Mouse (Mus musculus) neutrophil, adult 83 days (primary cell): ENCODE data around the gene Lce3d. TPM values are rescaled to one million over a fixed set of nuclear protein-coding genes. Genes with fewer than 3 reads are reported as not detected.

Experiments
- total RNA-seq, 2 experiments: library from RNA; stranded (reverse); gene quantifications; one replicate each; pipeline ENCODE4 v1.2.4; 2023

The Lce3d gene
- total RNA-seq, result not detected

DNA sequence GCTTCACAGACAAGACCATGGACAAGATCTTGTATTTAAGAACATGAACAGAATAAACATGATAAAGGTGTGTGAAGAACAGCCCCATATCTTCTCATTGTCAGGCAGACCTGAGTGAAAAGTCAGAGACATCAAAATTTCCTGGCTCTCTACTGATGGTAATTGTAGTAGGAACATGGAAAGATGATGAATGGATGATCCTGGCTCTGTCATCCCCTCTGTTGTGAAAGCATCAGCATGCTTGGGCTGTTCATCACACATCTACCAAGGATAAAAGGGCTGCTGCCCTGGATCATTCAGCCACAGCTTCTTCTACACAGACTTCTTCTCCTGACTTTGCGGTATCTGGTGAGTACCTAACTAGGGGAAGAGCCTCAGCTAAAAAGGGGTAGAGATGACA lies at the start of gene Lce3d:
Gene Lce3d (plus strand): TSS at position 301 of the 400 bp plus-strand sequence.

DNA sequence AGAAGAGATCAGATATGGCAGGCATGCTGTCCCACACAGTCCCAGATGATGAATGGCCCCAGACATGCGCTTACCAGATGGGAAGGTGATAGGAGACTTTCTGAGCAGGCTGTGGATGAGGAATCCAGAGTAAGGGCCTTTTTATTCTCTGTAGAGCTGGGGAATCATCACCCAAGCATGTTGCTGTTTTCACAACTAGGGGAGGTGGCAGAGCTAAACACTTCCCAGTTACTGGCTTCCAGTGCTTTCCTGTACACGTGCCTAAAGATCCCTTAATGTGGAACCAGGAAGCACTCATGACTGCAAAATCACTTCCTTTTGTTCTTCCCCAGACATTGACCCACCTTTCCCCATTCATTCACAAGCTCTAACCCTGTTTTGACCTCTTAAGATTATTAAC lies 31.1 kb upstream of the Lce3d start, which contains the start of gene Lce3a:
Gene Lce3a (minus strand): TSS at position 101 of the 400 bp plus-strand sequence.

DNA sequence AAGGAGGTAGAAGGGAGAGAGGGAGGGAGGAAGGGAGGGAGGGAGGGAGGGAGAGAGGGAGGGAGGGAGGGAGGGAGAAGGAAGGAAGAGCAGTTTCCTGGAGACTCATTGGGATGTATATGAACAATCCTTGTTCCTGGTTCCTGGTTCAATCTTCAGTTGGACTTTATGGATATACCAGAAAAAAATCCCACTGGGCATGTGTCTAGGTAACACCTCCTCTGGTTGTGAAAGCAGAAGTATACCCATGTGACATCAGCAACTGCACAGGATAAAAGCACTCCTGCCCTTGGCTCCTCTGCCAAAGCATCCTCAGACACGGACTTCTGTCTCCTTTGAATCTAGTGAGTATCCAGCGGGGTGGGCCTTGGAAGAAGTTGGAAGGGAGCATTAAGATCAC lies 24.5 kb upstream of the Lce3d start, which contains the start of gene Lce3b:
Gene Lce3b (plus strand): TSS at position 301 of the 400 bp plus-strand sequence.

DNA sequence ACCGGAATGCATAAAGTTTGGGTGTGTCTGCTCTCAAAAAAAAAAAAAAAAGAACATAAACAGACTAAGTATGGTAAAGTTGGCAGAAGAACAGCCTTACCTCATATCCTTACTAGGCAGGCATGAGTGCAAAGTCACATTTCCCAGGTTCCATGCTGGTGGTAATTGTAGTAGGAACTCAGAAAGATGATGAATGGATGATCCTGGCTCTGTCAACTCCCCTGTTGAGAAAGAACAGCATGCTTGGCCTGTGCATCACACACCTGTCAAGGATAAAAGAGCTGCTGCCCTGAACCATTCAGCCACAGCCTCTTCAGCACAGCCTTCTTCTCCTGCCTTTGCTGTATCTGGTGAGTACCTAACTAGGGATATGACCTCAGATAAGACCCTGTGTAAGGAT lies 13.0 kb upstream of the Lce3d start, which contains the start of gene Lce3c:
Gene Lce3c (plus strand): TSS at position 301 of the 400 bp plus-strand sequence.

DNA sequence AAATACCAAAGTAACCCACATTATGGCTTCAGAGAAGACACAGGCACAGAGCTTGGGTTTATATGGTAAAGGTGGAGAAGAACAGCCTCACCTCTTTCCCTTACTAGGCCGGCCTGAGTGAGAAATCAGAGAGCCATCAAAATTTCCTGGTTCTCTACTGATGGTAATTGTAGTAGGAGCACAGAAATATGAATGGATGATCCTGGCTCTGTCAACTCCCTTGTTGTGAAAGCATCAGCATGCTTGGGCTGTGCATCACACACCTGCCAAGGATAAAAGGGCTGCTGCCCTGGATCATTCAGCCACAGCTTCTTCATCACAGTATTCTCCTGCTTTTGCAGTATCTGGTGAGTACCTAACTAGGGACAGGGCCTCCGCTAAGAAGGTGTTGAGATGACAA lies 9.6 kb downstream of the Lce3d start, which contains the start of gene Lce3e:
Gene Lce3e (plus strand): TSS at position 301 of the 400 bp plus-strand sequence.

DNA sequence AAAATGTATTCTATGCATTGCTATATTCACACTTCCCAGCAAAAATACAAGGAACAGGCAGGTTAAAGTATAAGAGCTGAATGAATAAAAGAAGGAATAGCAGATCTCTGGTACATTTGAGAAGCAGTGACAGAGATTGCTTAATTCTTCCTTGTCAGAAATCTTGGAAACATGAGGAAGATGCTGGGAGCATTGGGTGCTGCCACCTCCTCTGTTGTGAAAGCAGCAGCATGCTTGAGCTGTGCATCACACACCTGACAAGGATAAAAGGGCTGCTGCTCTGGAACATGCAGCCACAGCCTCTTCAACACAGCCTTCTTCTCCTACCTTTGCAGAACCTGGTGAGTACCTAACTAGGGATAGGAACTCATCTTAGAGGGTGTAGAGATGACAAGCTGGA lies 34.7 kb downstream of the Lce3d start, which contains the start of gene Lce3f:
Gene Lce3f (plus strand): TSS at position 301 of the 400 bp plus-strand sequence.

Other genes with a start within 250 kb of the Lce3d start
- gene Lce1e, start 248.3 kb upstream of the Lce3d start, total RNA-seq, result not detected
- not detected for gene Lce1f, start 237.0 kb upstream of the Lce3d start, total RNA-seq
- not detected for gene Gm38119, start 218.3 kb upstream of the Lce3d start, total RNA-seq
- not detected for gene Lce1g, start 205.1 kb upstream of the Lce3d start, total RNA-seq
- gene Lce1h, start 192.3 kb upstream of the Lce3d start, total RNA-seq, result not detected
- not detected for gene Lce1i, start 178.5 kb upstream of the Lce3d start, total RNA-seq
- gene Lce1j, start 166.9 kb upstream of the Lce3d start, total RNA-seq, result not detected
- not detected for gene Lce1k, start 149.5 kb upstream of the Lce3d start, total RNA-seq
- gene Kprp, start 130.1 kb upstream of the Lce3d start, total RNA-seq, result not detected
- gene Lce1l, start 106.1 kb upstream of the Lce3d start, total RNA-seq, result not detected
- gene 2310050C09Rik, start 87.2 kb upstream of the Lce3d start, total RNA-seq, result not detected
- gene Lce3a, start 31.2 kb upstream of the Lce3d start, total RNA-seq, result not detected
- not detected for gene Lce3b, start 24.4 kb upstream of the Lce3d start, total RNA-seq
- gene Lce3c, start 12.9 kb upstream of the Lce3d start, total RNA-seq, result not detected
- gene Lce3e, start 9.7 kb downstream of the Lce3d start, total RNA-seq, result not detected
- not detected for gene Lce3f, start 34.8 kb downstream of the Lce3d start, total RNA-seq
- gene Crct1, start 58.3 kb downstream of the Lce3d start, total RNA-seq, result not detected
- gene Lce1m, start 61.7 kb downstream of the Lce3d start, total RNA-seq, result not detected
- not detected for gene Gm4858, start 111.4 kb downstream of the Lce3d start, total RNA-seq
- gene Crnn, start 187.4 kb downstream of the Lce3d start, total RNA-seq, result not detected
- gene Flg2, start 239.9 kb downstream of the Lce3d start, total RNA-seq, result not detected